Mouse (Mus musculus) bone marrow, adult 2 months (tissue): ENCODE measurements at regions not wholly inside any gene's neighbourhood (a gene's known extent, or its start where the extent isn't known, plus 50 kb on each side); places are given as distances from the start of the nearest gene placed in this dataset.

Experiments used
- H3K27ac ChIP-seq: fragments of 200-500 bp; 2 replicates; pipeline ENCODE4 v1.5.1; 2012; ENCODE audit warnings: low read depth, mild to moderate bottlenecking, control low read depth, inconsistent platforms, low read length; ENCODE audit not compliant: control insufficient read depth, poor library complexity, insufficient read depth
- H3K4me1 ChIP-seq: fragments of 200-500 bp; 2 replicates; pipeline ENCODE4 v1.6.1; 2011; ENCODE audit warnings: low read length; ENCODE audit not compliant: control insufficient read depth, insufficient read depth
- H3K4me3 ChIP-seq: fragments of 200-500 bp; replicated peaks from 2 replicates; pipeline ENCODE3; 2011; ENCODE audit warnings: mild to moderate bottlenecking, low read depth, low read length, control low read depth; ENCODE audit not compliant: control insufficient read depth
- CTCF ChIP-seq: fragments of 200-500 bp; IDR thresholded peaks from 2 replicates; pipeline ENCODE4 v1.5.1; 2011; ENCODE audit warnings: low read length, control low read depth; ENCODE audit not compliant: control insufficient read depth, insufficient read depth
- POLR2A ChIP-seq: fragments of 200-500 bp; IDR thresholded peaks from 2 replicates; pipeline ENCODE4 v1.6.1; 2011; ENCODE audit warnings: low read depth, mild to moderate bottlenecking, control low read depth, low read length, borderline replicate concordance; ENCODE audit not compliant: control insufficient read depth
- WGBS: fragments of 180-500 bp; shearing (Covaris S2); methylation state at CpG from one replicate; pipeline ENCODE4 v1.1.7; 2018; 5-methylcytosine and 5-hydroxymethylcytosine counted together

DNA sequence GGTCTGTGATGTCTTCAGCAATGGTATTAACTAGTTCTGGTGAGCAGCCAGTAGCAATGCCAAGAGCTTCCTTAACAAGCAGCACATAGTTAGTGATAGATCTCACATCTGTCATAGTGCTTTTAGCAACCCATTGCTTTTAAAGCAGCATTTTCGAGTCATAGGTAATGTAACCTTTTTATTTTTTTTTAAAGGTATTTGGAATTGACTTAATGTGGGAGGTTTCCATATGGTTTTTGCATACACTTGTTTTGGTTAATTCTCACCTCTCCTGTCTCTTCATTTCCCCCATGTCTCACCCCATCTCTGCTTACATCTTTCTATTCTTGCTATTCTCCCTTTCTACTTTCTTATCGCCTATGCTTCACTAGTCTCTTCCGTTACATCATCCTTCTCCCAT, 1322.0 kb upstream of the A1bg start:
- Histone ChIP-seq H3K4me3 (no peak overlapping the region), H3K4me1 (no peaks in the 10 kb centered on the region; the same call in none of the 2 replicates), H3K27ac (no peak overlapping the region)
- WGBS, result 90% methylated on average over 3 of the region's 3 CpGs
- TF ChIP-seq POLR2A (no peak), CTCF (no peak)

DNA sequence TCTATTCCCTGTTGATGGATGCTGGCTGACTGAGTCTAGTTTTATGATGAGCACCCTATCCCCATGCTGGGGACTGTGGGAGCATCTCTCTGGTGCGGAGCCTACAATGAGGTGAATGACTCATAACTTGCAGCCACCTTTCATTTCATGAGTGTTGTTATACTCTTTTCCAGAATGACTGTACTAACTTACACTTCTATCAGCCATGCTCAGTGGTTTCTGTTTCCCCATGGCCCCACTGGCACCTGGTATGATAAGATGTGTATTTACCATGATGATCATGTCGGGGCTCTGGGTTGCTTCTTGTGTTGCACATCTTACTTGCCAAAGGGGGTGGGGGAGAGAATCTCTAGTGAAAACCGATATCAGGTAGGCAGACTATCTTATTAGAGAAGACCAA, 1317.2 kb upstream of the A1bg start:
- H3K4me1 ChIP-seq, result no peaks in the 10 kb centered on the region; the same call in none of the 2 replicates
- no peak overlapping the region for H3K27ac ChIP-seq
- no peak overlapping the region for H3K4me3 ChIP-seq
- 78% methylated on average over 3 of the region's 3 CpGs for WGBS
- no peak for TF ChIP-seq POLR2A
- TF ChIP-seq CTCF, result no peak

DNA sequence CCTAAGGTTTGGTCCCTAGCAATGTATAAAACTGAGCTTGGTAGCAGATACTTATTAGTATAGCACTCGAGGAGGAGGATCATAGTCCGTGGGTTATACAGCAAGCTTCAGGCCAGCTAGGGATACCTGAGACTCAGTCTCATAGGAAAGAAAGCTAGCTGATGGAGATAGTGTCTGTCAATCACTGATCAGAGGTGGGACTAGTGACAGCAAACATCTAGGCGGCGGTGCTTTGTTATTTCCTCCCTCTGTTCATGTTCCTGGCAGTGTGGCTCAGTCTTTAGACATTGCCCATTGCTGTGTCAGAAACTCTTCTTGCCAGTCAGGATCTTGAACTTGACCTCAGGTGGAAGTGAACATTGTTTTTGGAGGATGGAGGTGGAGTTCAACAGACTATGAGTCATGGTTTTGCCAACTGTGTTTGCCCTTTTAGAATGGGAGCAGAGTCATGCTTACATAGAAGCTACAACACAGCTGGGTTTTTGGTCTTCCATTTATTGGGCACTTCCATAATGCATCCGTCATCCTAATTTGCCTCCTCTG, 1315.8 kb upstream of the A1bg start:
- Histone ChIP-seq H3K4me3 (no peak overlapping the region), H3K4me1 (no peaks in the 10 kb centered on the region; the same call in none of the 2 replicates), H3K27ac (no peak overlapping the region)
- no peak for TF ChIP-seq POLR2A
- TF ChIP-seq CTCF, result no peak
- WGBS, result 80% methylated on average over 5 of the region's 5 CpGs

DNA sequence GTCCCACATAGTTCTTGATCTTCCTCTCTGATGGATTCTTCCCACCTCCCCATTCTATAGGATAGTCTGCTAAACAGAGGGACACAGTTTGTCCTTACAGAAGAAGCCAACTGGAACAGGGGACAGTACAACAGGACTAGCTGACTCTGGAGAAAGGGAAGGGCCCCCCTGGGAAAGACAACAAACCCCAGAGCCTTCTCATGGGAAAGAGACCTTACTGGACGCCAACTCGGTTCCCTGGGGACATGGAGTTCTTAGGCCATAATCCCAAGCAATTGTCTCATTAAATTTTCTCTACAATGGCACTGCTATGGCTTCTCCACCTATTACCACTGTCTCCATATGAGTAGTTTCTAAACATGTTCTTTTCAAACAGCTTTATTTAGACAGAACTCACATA, 1313.2 kb upstream of the A1bg start:
- H3K4me1 ChIP-seq, result no peaks in the 10 kb centered on the region; the same call in none of the 2 replicates
- H3K27ac ChIP-seq, result no peak overlapping the region
- H3K4me3 ChIP-seq, result no peak overlapping the region
- WGBS, result 84% methylated on average over 2 of the region's 2 CpGs
- TF ChIP-seq POLR2A (no peak), CTCF (no peak)

DNA sequence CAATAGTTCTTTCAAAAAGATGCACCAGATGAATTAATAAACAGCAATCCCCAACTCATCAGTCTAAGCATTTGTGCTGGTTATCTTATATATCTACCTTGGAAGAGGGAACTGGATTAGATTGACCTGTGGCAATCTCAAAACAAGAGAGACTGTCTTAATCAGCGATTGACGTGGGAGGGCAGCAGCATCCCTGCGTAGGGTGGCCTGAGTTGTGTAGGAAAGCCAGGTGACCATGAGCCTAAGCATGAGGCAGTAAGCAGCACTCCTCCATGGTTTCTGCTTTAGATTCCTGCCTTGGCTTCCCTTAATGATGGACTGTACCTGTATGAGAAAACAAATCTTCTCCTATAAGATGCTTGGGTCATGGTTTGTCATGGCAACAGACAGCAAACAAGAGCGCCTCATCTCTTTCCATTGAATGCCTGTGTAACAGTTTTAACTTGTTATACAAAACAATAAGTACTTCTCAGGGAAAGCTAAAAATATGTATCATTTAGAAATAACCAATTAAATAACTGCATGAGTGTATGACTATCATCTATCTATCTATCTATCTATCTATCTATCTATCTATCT, 1311.5 kb upstream of the A1bg start:
- Histone ChIP-seq H3K27ac (no peak overlapping the region), H3K4me1 (no peaks in the 10 kb centered on the region; the same call in 1 of the 2 replicates), H3K4me3 (no peak overlapping the region)
- TF ChIP-seq CTCF (no peak), POLR2A (no peak)
- WGBS, result 95% methylated on average over 4 of the region's 4 CpGs

DNA sequence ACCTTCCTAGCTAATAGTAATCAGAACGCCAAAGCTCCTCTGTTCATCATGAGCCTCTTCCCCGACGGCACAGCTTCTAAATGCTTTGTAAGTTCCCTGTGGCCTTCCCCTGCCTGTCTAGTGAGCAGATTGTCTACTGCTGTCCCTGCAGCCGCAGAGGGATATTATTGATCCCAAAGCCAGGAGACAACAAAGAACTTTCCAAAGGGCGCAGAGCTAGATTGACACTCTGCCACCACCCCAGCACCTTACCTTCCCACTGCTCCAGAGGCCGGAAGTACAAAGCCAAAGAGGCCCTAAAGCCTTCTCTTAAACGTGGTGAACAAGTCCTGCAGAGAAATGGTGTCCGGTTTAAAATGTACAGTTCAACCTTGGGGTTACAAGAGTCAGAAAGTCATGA, 1310.3 kb upstream of the A1bg start:
- TF ChIP-seq POLR2A, result no peak
- TF ChIP-seq CTCF, result no peak
- WGBS, result 83% methylated on average over 8 of the region's 8 CpGs
- Histone ChIP-seq H3K27ac (no peak overlapping the region), H3K4me3 (no peak overlapping the region), H3K4me1 (no peaks in the 10 kb centered on the region; the same call in 1 of the 2 replicates)

DNA sequence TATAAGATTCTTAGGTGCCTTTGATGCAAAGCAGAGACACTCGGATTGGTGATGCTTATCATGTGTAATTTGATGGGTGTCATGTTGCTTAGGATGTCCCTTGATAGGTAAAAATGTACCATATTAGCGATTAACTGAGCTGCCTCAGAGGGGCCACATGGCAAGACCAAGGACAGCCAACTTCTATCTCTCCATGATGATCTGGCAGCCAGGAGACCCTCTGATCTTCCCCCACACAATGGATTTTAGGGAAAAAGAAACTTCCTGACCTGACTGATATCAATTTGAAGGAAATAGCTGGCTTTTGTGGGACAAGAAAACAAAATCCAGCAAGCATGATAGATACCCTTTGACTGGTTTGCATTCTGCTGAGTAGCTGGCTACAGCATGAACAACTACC, 1308.9 kb upstream of the A1bg start:
- TF ChIP-seq CTCF, result no peak
- no peak for TF ChIP-seq POLR2A

DNA sequence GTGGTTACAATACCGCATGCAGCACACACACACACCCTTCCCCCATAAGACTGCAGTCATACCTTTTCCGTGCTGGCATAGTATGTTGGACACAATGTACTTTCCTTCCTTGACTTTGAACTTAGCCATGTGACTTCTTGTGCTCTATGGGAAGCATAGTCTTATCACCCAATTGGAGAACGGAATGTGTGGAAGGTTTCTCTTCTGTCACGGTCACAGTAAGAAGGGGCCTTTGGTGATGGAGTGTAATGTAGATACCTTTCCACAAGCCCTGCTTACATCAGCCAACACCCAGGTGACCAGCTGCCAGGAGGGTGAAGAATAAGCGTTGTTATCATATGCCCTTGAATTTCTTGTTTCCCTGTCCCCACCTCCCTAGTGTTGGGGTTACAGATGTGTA, 1308.0 kb upstream of the A1bg start:
- TF ChIP-seq CTCF, result no peak
- no peak for TF ChIP-seq POLR2A
- no peaks in the 10 kb centered on the region; the same call in 1 of the 2 replicates for H3K4me1 ChIP-seq
- 87% methylated on average over 5 of the region's 5 CpGs for WGBS
- no peak overlapping the region for H3K27ac ChIP-seq
- no peak overlapping the region for H3K4me3 ChIP-seq

More for the DNA sequence above, 1308.9 kb upstream of the A1bg start:
- Histone ChIP-seq H3K4me1 (no peaks in the 10 kb centered on the region; the same call in 1 of the 2 replicates), H3K4me3 (no peak overlapping the region), H3K27ac (no peak overlapping the region)
- WGBS, result 84% methylated on average over 2 of the region's 2 CpGs
